Mouse (Mus musculus) frontal cortex, postnatal 25 days (tissue): ENCODE results near the gene Mrpl4.

Source experiments
- DNase-seq, 2 experiments: peaks; one replicate each; pipeline ENCODE4 v3.0.0; 2022; ENCODE audit warnings: low spot score in 2 of 2

Mrpl4 gene

GRCm38 (mm10) chr9:21002627-21003551, at the start of gene Mrpl4:
Gene Mrpl4 (plus strand): TSS chr9:21002738.
- DNase-seq: peak; percentile 77 to 89

GRCm38 (mm10) chr9:20956989-20957388, 45.5 kb upstream of the Mrpl4 start:
- DNase-seq: no peak

- no peak for DNase-seq
These were observed 43.1 kb upstream of the Mrpl4 start, which contains the start of gene Dnmt1 for GRCm38 (mm10) chr9:20959430-20959938. Gene Dnmt1 (minus strand): TSS chr9:20959888.

- no peak for DNase-seq
These were observed 41.0 kb upstream of the Mrpl4 start for GRCm38 (mm10) chr9:20961557-20961956.

DNA sequence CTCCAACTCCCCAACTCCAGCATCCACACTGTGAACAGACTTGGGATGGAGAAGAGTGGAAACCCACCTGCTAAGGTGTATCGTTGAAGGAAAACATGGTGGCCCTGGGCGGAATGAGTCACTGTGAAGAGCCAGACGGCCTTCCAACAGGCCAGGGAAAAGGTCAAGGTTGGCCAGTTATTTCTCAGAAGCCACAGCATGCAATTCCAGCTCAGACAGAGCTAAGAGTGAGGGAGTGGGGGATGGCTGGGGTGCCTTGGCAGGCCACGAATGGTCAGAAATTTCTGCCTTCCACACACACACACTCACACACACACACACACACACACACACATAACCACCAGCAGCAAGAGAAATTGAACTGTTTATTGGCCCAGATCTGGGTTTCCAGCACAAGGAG, 36.9 kb upstream of the Mrpl4 start:
- no peak for DNase-seq

DNA sequence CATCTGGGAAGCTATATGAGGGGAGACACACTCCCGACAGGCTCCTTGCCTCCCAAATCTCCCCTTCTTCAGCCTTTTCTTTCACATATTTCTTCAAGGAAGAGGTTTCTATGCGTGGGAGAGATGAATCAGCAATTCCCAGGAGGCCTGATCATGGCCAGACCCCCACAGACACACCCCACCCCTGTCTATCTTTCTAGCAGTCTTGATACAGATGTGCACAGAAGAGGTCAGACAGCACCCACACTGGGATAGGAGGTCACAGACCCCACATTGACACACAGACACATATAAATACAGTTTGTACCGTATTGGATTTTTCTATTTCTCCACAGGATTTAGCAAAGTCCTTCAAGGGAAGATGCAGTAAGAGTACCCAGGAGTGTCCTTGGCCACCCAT, 36.5 kb upstream of the Mrpl4 start:
- DNase-seq: no peak

DNA sequence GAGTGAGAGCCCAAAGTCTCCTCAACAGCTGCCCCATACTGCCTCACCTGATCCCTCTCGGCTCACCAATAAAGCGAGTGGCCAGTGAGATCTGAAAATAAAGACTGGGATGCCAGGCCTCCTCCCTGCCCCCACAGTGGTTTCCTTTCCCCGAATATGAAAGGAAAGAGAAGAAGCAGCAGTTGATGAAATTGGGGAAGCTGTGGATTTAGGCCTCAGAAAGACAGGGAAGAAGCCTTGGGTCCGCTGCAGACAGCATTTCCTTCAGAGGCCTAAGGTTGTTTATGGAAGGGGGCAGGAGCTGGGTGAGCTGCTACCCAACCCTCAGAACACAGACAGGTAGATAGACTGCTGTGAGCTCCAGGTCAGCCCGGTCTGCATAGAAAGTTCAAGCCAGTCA, 35.8 kb upstream of the Mrpl4 start:
- no peak for DNase-seq

DNA sequence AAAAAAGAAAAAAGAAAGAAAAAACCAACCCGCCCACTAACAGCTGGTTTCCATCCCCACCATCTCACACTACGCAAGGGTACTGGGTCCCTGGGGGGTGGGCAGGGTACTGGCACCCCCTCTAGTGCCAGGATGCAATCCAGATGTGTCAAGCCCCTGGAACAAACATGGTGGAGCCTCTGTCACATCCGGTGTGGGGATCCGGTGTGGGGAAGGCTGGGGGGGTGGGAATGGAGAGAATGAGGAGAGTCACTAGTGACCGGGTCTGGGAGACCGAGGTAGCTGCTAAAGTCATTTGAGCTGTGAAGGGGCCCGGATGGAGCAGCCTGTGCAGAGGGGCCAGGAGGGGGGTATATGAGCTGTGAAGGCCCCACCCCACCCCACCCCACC, 30.8 kb upstream of the Mrpl4 start:
- no peak for DNase-seq

GRCm38 (mm10) chr9:20972141-20972992, 30.2 kb upstream of the Mrpl4 start:
- peak; percentile 41 to 44 for DNase-seq

GRCm38 (mm10) chr9:20973001-20973681, 29.4 kb upstream of the Mrpl4 start:
- DNase-seq: no peak

- no peak for DNase-seq
These were observed 28.9 kb upstream of the Mrpl4 start for GRCm38 (mm10) chr9:20973682-20974075.

- DNase-seq: no peak
These were observed 26.9 kb upstream of the Mrpl4 start for GRCm38 (mm10) chr9:20975431-20976215.

DNA sequence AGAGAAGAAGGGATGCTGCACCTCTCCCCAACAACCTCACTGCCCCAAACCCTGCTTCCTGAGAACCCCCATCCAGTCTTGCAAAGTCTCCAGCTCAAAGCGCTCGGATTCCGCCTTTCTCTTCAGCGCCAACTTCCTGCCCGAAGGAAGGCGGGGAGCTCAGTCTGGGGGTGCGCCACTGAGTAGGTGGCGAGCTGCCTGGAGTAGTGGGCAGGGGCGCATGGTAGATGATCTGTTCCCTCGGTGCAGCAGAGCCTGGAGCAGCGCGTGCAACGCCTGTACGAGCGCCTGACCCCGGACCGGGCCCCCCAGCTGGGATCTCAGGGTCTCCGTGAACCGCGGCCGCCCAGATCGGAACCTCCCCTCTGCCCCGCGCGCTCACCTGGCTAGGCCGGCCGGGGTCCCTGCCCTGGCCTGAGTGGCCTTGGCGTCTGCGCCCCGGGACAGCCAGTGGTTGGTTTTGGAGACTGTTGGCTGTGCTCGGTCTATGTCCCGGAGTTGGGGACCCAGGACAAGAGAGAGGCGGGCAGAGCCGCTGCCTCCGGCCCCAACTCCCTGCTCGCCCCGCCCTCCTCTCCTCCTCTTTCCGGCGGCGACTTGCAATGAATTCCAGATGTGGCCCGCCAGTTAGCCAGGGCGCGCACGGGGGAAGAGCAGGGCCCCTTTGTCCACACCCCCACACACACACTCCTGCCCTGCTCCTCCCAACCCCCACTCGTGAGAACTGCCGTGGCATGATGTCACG, 26.1 kb upstream of the Mrpl4 start, which contains the start of gene S1pr2:
TSS of gene S1pr2 (minus strand) at position 566 of the 745 bp plus-strand sequence.
- peak; percentile 28 to 41 for DNase-seq

GRCm38 (mm10) chr9:20976961-20977689, 25.4 kb upstream of the Mrpl4 start:
- DNase-seq: no peak

DNA sequence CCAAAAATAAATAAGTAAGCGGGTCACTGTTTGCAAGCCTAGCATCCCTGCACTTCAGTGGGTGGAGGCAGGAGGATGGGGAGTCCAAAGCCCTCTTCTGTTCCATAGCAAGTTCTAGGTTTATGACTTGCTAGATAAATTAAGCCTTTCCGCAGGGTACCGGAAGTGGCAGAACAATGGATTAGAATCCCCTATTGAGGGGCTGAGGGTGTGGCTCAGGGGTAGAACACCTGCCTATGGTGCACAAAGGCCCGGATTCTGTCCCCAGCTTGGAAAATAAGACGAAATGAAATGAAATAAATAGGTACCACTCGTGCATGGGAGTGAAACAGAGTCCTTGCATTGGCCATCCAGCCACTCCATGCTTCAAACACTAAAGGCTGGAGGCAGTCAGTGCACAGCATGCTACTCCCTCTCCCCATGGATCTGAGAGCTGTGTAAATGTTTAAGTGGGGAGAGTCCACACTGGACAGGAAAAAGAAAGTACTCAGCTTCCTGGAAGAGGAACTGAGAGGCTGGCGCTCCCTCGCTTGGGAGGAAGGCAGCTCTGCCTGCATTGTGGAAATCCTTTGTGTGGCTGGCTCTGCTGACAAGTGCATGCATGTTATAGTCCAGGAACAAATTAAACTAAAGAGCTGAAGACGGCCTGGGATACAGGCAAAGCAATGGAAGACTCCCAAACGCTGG, 24.0 kb upstream of the Mrpl4 start:
- no peak for DNase-seq

GRCm38 (mm10) chr9:20979181-20979580, 23.4 kb upstream of the Mrpl4 start:
- no peak for DNase-seq

GRCm38 (mm10) chr9:20979769-20980168, 22.8 kb upstream of the Mrpl4 start:
- no peak for DNase-seq

DNA sequence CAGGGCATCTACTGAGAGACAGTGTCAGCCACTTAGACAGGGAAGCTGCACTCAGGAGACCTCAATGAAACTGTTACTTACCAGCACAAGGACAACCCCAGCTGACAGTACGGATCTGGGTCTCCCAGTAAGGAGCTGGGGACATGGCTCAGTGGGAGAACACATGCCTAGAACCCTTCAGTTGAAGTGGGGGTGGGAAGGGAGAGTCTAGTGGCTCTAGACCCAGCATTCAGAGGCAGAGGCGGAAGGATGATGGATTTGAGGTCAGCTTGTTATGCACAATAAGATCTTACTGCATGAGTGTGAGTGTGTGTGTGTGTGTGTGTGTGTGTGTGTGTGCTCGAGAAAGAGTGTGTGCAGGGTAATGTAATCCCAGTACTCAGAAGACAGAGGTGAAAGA, 20.4 kb upstream of the Mrpl4 start:
- no peak for DNase-seq

GRCm38 (mm10) chr9:20983169-20983568, 19.4 kb upstream of the Mrpl4 start:
- DNase-seq: no peak
